Mouse (Mus musculus): ENCODE measurements around the gene Kcnj4. TPM values are rescaled to one million over a fixed set of nuclear protein-coding genes. Genes with fewer than 3 reads are reported as not detected.

Kcnj4 gene
- polyA plus RNA-seq, 1 experiment from 2014 or later, result 0.07 TPM

DNA sequence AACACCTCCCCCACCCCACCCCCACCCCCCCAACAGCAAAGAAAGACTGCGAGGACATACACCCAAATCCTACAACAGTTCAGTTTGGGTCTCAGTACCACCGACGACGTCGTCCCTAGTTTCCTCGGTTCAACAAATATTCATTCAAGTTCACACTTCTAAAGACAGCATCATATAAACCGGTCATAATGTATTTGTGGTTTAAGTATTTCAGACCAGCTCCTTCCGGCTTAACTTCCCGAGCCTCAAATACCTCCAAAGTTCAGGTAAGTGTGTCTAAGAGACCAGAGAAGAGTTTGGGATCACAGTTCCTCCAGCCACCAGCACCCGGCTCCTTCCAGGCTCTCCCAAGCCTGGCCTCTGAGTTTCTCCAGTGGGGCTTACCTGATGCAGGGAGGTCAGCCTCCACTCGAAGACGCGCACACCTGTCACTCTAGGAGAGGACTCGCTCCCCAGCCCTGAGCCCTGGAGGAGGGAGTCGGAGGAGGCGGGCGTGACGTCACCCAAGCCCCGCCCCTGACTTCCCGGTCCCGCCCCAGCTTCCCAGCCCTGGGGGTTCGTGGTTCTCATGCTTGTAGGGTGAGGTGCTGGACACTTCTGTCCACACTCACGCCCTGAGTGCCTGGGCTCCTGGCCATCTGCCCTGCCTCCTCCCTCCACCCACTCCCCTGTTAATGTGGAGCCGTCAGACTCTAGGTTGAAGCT, 49.8 kb downstream of the Kcnj4 start, which contains the start of gene Csnk1e:
Csnk1e (minus strand) TSS at position 461 of the 705 bp plus-strand sequence.
- ATAC-seq (ENCODE audit: low read depth), result peak; percentile 85
- Histone ChIP-seq H3K4me1 (ENCODE audit: control insufficient read depth, insufficient read depth, low read length) (peaks cover 8% of the 10 kb centered on the region), H3K4me2 (ENCODE audit: low read depth, low read length) (peak within 1 kb of the TSS; percentile 75), H3K27me3 (replicated peaks; ENCODE audit: control insufficient read depth, insufficient read depth, low read length) (peaks cover 4% of the 10 kb centered on the region; the same call in 1 of the 2 replicates), H3K9me3 (ENCODE audit: control insufficient read depth, low read length) (0 out of 2 replicates have a peak, but pooled peaks cover 4% of the 10 kb centered on the region), H3K4me3 (ENCODE audit: low read depth, low read length) (peak within 1 kb of the TSS; percentile 33), H3K36me3 (ENCODE audit: control insufficient read depth, insufficient read depth, low read length) (no peaks in the 10 kb centered on the region), H3K27ac (replicated peaks; ENCODE audit: low read depth, low read length) (no peak within 1 kb of the TSS), H3K9ac (ENCODE audit: low read depth, low read length) (peak within 1 kb of the TSS; percentile 43; the same call in 1 of the 2 replicates)
- DNase-seq (ENCODE audit: low spot score), result peak; percentile 74
- 2% methylated on average over 24 of the region's 24 CpGs for WGBS

DNA sequence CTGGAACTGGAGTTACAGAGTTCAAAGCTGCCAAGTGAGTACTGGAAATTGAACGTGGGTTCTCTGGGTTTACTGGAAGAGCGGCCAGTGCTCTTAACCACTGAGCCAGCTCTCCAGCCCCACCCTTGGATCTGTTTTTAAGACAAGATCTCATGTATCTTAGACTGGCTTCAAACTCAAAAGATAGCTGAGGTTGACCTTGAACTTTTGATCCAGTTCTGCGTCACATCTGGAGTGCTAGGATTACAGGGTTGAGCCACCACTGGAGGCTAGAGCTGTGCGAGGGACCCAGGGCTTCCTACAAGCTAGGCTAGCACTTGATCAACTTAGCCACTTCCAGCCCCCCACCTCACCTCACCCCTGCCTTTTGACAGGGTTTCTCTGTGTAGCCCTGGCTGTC, 51.2 kb downstream of the Kcnj4 start:
- H3K9me3 ChIP-seq (ENCODE audit: control insufficient read depth, low read length), result 0 out of 2 replicates have a peak, but pooled peaks cover 4% of the 10 kb centered on the region
- peaks cover 4% of the 10 kb centered on the region; the same call in 1 of the 2 replicates for H3K27me3 ChIP-seq (replicated peaks; ENCODE audit: control insufficient read depth, insufficient read depth, low read length)
- H3K27ac ChIP-seq (replicated peaks; ENCODE audit: low read depth, low read length), result no peak overlapping the region
- DNase-seq (ENCODE audit: low spot score), result no peak
- no peaks in the 10 kb centered on the region for H3K36me3 ChIP-seq (ENCODE audit: control insufficient read depth, insufficient read depth, low read length)
- H3K4me1 ChIP-seq (ENCODE audit: control insufficient read depth, insufficient read depth, low read length), result peaks cover 8% of the 10 kb centered on the region
- no peak overlapping the region for H3K4me3 ChIP-seq (ENCODE audit: low read depth, low read length)
- no peak overlapping the region for H3K4me2 ChIP-seq (ENCODE audit: low read depth, low read length)
- H3K9ac ChIP-seq (ENCODE audit: low read depth, low read length), result no peak overlapping the region
- no peak for ATAC-seq (ENCODE audit: low read depth)
- 84% methylated on average over 4 of the region's 4 CpGs for whole genome bisulfite sequencing

DNA sequence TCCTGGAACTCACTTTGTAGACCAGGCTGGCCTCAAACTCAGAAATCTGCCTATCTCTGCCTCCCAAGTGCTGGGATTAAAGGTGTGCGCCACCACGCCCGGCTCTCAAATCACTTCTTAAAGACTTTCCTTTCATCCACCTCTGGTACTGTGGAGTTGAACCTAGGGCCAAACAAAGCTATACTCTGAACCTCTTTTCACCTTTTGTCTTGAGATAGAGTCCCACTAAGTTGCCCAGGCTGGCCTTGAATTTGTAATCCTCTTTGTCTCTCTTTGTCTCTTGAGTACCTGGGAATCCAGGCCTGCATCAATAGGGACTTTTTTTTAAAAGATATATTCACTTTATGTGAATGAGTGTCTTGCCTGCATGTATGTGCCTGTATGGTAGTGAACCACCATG, 57.0 kb downstream of the Kcnj4 start:
- Histone ChIP-seq H3K4me2 (ENCODE audit: low read depth, low read length) (no peak overlapping the region), H3K36me3 (ENCODE audit: control insufficient read depth, insufficient read depth, low read length) (no peaks in the 10 kb centered on the region), H3K27me3 (replicated peaks; ENCODE audit: control insufficient read depth, insufficient read depth, low read length) (no peaks in the 10 kb centered on the region), H3K9me3 (ENCODE audit: control insufficient read depth, low read length) (0 out of 2 replicates have a peak, but pooled peaks cover 4% of the 10 kb centered on the region), H3K27ac (replicated peaks; ENCODE audit: low read depth, low read length) (no peak overlapping the region), H3K4me3 (ENCODE audit: low read depth, low read length) (no peak overlapping the region), H3K4me1 (ENCODE audit: control insufficient read depth, insufficient read depth, low read length) (peaks cover 4% of the 10 kb centered on the region), H3K9ac (ENCODE audit: low read depth, low read length) (no peak overlapping the region)
- ATAC-seq (ENCODE audit: low read depth) (no peak), DNase-seq (ENCODE audit: low spot score) (no peak)
- 96% methylated on average over 3 of the region's 3 CpGs for WGBS

DNA sequence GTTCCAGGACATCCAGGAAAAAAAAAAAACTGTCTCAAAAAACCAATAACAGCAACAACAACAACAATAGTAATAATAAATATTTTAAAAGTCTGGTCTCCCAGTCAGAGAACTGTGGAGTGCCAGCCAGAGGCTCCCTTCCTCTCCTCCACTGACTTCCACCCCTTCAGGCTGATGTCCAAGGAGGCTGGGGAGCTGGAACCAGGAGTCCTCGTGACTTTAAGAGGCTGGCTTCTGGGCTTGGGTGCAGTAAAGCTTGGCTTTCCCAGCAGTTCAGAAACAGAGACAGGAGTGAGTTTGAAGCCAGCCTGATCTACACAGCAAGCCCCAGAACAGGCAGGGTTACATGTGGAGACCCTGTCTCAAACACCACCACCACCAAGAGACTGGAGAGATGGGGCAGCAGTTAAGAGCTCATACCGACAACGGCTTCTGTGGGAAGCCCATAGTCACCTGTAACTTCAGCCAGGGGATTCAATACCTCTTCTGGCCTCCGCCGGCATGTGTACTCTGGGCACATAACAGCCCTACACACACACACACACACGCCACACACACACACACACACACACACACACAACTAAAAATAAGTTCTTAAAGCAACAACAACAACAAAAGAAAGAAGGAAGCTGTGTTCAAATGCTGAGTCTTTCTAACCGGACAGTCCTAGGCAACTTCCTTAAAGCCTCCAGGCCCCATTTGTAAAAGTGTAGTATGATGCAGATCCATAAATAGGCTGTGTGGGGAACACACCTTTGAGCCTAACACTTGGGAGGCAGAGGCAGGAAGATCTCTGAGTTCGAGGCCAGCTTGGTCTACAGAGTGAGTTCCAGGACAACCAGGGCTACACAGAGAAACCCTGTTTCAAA, 59.0 kb downstream of the Kcnj4 start:
- WGBS, result 67% methylated on average over 8 of the region's 8 CpGs
- no peak overlapping the region for H3K27ac ChIP-seq (replicated peaks; ENCODE audit: low read depth, low read length)

DNA sequence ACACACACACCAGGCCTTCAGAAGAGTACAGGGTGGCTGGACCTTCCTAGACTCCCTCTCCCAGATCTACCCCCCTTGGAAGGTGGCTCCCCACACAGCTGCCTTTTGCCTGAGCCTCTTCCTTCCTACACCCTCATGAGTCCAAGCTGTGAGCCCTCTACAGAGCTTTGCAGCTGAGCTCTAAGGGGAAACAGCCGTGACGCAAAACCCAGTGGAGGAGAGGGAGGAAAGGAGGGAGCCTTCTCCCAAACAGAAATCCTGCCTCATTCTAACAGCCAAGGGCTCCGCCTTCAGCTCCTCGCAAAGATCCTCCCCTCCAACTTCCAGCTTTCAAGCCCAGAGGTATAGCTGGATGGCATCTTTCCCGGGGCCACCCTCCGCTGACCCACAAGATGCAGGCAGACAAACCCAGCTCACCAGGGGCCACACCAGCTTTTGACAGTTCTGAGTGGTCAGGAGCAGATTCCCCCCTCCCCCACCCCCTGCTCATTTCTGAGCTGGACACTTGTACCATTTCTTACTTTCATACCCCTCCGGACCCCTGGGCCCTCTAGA, 61.1 kb downstream of the Kcnj4 start:
- no peak overlapping the region for H3K4me2 ChIP-seq (ENCODE audit: low read depth, low read length)
- no peaks in the 10 kb centered on the region for H3K27me3 ChIP-seq (replicated peaks; ENCODE audit: control insufficient read depth, insufficient read depth, low read length)
- no peak overlapping the region for H3K9ac ChIP-seq (ENCODE audit: low read depth, low read length)
- no peak overlapping the region for H3K27ac ChIP-seq (replicated peaks; ENCODE audit: low read depth, low read length)
- 44% methylated on average over 7 of the region's 7 CpGs for WGBS
- peaks cover 30% of the 10 kb centered on the region for H3K4me1 ChIP-seq (ENCODE audit: control insufficient read depth, insufficient read depth, low read length)
- ATAC-seq (ENCODE audit: low read depth), result no peak
- H3K9me3 ChIP-seq (ENCODE audit: control insufficient read depth, low read length), result no peaks in the 10 kb centered on the region
- no peak overlapping the region for H3K4me3 ChIP-seq (ENCODE audit: low read depth, low read length)
- DNase-seq (ENCODE audit: low spot score), result peak; percentile 16
- H3K36me3 ChIP-seq (ENCODE audit: control insufficient read depth, insufficient read depth, low read length), result no peaks in the 10 kb centered on the region

More for the DNA sequence above, 59.0 kb downstream of the Kcnj4 start:
- no peak overlapping the region for H3K9ac ChIP-seq (ENCODE audit: low read depth, low read length)
- H3K4me1 ChIP-seq (ENCODE audit: control insufficient read depth, insufficient read depth, low read length), result peaks cover 11% of the 10 kb centered on the region
- no peak overlapping the region for H3K4me3 ChIP-seq (ENCODE audit: low read depth, low read length)
- DNase-seq (ENCODE audit: low spot score), result no peak
- no peak overlapping the region for H3K4me2 ChIP-seq (ENCODE audit: low read depth, low read length)
- H3K27me3 ChIP-seq (replicated peaks; ENCODE audit: control insufficient read depth, insufficient read depth, low read length), result no peaks in the 10 kb centered on the region
- ATAC-seq (ENCODE audit: low read depth), result no peak
- no peaks in the 10 kb centered on the region for H3K36me3 ChIP-seq (ENCODE audit: control insufficient read depth, insufficient read depth, low read length)
- H3K9me3 ChIP-seq (ENCODE audit: control insufficient read depth, low read length), result no peaks in the 10 kb centered on the region

DNA sequence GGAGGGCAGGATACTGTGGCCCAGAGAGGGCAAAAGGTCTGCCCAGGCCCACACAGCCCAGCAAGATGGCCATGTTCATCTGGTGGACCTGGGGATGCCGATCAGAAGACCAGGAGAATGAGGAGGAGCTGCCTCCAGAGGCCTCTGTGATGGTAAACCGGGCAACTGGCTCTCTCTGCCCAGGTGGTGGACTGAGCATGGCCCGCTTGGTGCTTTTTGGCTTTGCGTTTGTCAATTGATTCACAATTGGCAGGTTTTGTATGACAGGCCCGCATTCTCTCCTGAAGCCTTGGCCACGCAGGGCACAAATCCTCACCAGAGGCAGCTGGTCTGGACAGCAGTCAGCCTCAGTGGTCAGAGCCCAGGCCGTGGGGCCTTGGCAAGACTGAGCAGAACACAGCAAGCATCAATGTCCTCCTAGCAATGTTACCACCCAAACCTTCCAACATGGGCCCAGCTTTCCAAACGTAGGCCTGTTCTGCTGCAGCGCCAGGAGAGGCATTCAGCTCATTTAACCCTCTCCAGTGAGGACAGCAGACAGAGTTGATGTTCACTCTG, 62.0 kb downstream of the Kcnj4 start:
- Histone ChIP-seq H3K9me3 (ENCODE audit: control insufficient read depth, low read length) (no peaks in the 10 kb centered on the region), H3K4me3 (ENCODE audit: low read depth, low read length) (no peak overlapping the region), H3K27ac (replicated peaks; ENCODE audit: low read depth, low read length) (no peak overlapping the region), H3K4me2 (ENCODE audit: low read depth, low read length) (0 out of 2 replicates have a peak overlapping the region, but pooled peaks have one; percentile 68), H3K4me1 (ENCODE audit: control insufficient read depth, insufficient read depth, low read length) (peaks cover 36% of the 10 kb centered on the region), H3K36me3 (ENCODE audit: control insufficient read depth, insufficient read depth, low read length) (peaks cover 7% of the 10 kb centered on the region), H3K9ac (ENCODE audit: low read depth, low read length) (no peak overlapping the region; the same call in 1 of the 2 replicates), H3K27me3 (replicated peaks; ENCODE audit: control insufficient read depth, insufficient read depth, low read length) (no peaks in the 10 kb centered on the region)
- ATAC-seq (ENCODE audit: low read depth) (no peak), DNase-seq (ENCODE audit: low spot score) (no peak)
- WGBS, result 78% methylated on average over 9 of the region's 9 CpGs

DNA sequence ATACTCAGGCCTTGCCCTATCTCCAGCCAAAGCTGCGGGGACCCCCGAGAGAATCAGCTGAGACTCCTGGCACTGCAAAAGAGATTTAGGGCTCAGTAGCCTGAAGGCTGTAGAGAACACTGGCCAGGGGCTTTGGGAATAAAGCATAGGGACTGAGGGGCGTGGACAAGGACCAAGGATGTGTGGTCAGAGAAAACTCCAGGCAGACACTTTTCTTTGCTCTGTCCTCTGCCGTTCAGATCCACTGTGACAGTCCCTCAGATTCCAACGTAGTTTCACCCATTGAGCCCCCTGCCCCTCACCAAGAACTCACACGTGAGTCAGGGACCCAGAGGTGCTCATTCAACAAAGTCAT, 62.8 kb downstream of the Kcnj4 start:
- H3K27me3 ChIP-seq (replicated peaks; ENCODE audit: control insufficient read depth, insufficient read depth, low read length), result no peaks in the 10 kb centered on the region
- H3K9ac ChIP-seq (ENCODE audit: low read depth, low read length), result peak overlapping the region; percentile 99
- no peaks in the 10 kb centered on the region for H3K9me3 ChIP-seq (ENCODE audit: control insufficient read depth, low read length)
- DNase-seq (ENCODE audit: low spot score), result no peak
- peak overlapping the region; percentile 96 for H3K27ac ChIP-seq (replicated peaks; ENCODE audit: low read depth, low read length)
- ATAC-seq (ENCODE audit: low read depth), result no peak; the same call in 1 of the 2 replicates
- WGBS, result 9% methylated on average over 6 of the region's 6 CpGs
- peak overlapping the region; percentile 91 for H3K4me3 ChIP-seq (ENCODE audit: low read depth, low read length)
- H3K36me3 ChIP-seq (ENCODE audit: control insufficient read depth, insufficient read depth, low read length), result peaks cover 15% of the 10 kb centered on the region
- H3K4me1 ChIP-seq (ENCODE audit: control insufficient read depth, insufficient read depth, low read length), result peaks cover 36% of the 10 kb centered on the region
- H3K4me2 ChIP-seq (ENCODE audit: low read depth, low read length), result peak overlapping the region; percentile 68
